Mouse (Mus musculus) limb, embryonic 11.5 days (tissue): ENCODE data around the gene Fxr2. TPM values are rescaled to one million over a fixed set of nuclear protein-coding genes. Genes with fewer than 3 reads are reported as not detected.
A peak's percentile ranks its signal among the peaks of the same experiment; 100 is the strongest.
"Not testable (repeated sequence)": the region's sequence is repeated elsewhere in the genome, so short reads cannot be mapped to it uniquely, and the experiment has no call there.

Experiments used
- ATAC-seq: fragments of 200-750 bp; cut with Nextera tagmentation; 2 replicates; pipeline ENCODE4 v1.8.0; 2017; ENCODE audit warnings: low read depth; ENCODE audit not compliant: insufficient number of reproducible peaks, low FRiP score, low TSS enrichment
- DNase-seq: peaks from one replicate; pipeline ENCODE4 v3.0.0-alpha.2; 2015; ENCODE audit warnings: low spot score
- H3K27ac ChIP-seq: fragments of 300-500 bp; sonication (generic); replicated peaks from 2 replicates; pipeline ENCODE4 v1.5.1; 2014; ENCODE audit warnings: low read depth, mild to moderate bottlenecking, low read length
- H3K27me3 ChIP-seq: fragments of 300-500 bp; sonication (generic); 2 replicates; pipeline ENCODE4 v1.6.1; 2014; ENCODE audit warnings: mild to moderate bottlenecking, low read length, mixed read lengths; ENCODE audit not compliant: control insufficient read depth, insufficient read depth
- H3K36me3 ChIP-seq: fragments of 300-500 bp; sonication (generic); 2 replicates; pipeline ENCODE4 v1.6.1; 2014; ENCODE audit warnings: mild to moderate bottlenecking, low read length, moderate library complexity, mixed read lengths; ENCODE audit not compliant: control insufficient read depth, insufficient read depth
- H3K4me1 ChIP-seq: fragments of 300-500 bp; sonication (generic); 2 replicates; pipeline ENCODE4 v1.6.1; 2014; ENCODE audit warnings: low read length, mixed read lengths; ENCODE audit not compliant: control insufficient read depth, insufficient read depth
- H3K4me2 ChIP-seq: fragments of 300-500 bp; sonication (generic); 2 replicates; pipeline ENCODE4 v1.6.1; 2014; ENCODE audit warnings: low read depth, mild to moderate bottlenecking, moderate library complexity; ENCODE audit not compliant: severe bottlenecking
- H3K4me3 ChIP-seq: fragments of 300-500 bp; sonication (generic); 2 replicates; pipeline ENCODE4 v1.5.1; 2014; ENCODE audit warnings: low read depth, low read length
- H3K9ac ChIP-seq: fragments of 300-500 bp; sonication (generic); 2 replicates; pipeline ENCODE4 v1.6.1; 2014; ENCODE audit warnings: mild to moderate bottlenecking, low read length
- H3K9me3 ChIP-seq: fragments of 300-500 bp; sonication (generic); 2 replicates; pipeline ENCODE4 v1.6.1; 2016; ENCODE audit warnings: low read length; ENCODE audit not compliant: control insufficient read depth
- WGBS: fragments of 180-500 bp; shearing (Covaris S2); extraction: QIAGEN DNeasy Blood & Tissue Kit; methylation state at CpG from one replicate; pipeline ENCODE4 v1.1.7; 2014; 5-methylcytosine and 5-hydroxymethylcytosine counted together
- microRNA counts: library from miRNA; unstranded; fragments of <30 nt; microRNA quantifications from one replicate; lab custom pipeline; 2016
- microRNA-seq: library from miRNA; unstranded; fragments of <30 nt; microRNA quantifications from one replicate; pipeline ENCODE4, GENCODE M21; 2016
- polyA plus RNA-seq: library from polyadenylated mRNA; unstranded; fragments of >200 nt; fragmentation: Nextera tagmentation; extraction: Ambion mirVana; gene quantifications from 2 replicates; pipeline ENCODE4 v1.2.1, GENCODE M21; 2014

The Fxr2 gene
- polyA plus RNA-seq, 1 experiment from 2014 or later: 37.5 TPM

DNA sequence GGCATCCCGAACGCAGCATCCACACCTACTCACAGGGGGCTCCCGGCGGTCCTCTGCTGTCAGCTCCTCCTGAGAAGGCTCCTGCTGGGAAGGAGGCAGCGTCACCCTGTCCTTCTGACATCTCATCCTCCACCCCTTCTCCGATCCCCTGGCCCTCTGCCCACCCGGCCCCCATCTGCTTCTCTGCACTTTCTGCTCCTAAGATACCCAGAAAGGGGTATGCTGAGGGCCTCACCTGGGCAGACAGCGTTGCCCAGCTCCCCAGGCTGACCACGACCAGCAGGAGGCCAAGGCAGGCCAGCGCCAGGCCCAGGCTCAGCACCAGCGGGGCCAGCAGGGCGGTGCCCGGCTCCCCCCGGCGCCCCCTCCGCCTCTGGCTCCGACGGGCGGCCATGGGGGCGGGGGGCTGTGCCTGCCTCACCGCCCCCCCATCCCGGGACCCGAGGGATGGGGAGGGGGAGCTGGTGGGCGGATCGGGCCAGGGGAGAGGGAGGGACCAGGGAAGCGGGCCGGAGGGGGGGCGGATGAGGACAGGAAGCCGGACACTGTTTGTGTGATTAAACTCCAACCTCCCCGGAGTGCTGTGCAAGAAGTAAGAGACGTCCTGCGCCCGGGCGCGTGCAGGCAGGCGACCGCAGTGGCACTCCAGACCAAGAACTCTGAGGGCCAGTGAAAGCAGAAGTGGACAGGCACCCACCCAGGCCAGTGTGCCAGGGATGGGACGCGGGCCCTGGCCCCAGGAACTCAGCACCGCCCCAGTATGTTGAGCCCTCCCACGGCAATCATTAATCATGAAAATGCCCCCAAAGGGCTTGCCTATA, 62.8 kb downstream of the Fxr2 start, which contains the start of the genes Tnfsf12 and Tnfsfm13:
Gene Tnfsf12 (minus strand): TSS at position 489 of the 821 bp plus-strand sequence.
Gene Tnfsfm13 (minus strand): TSS at position 738 of the 821 bp plus-strand sequence.
- peak within 1 kb of the TSS; percentile 15; the same call in 1 of the 2 replicates for H3K27ac ChIP-seq
- DNase-seq: peak; percentile 71
- H3K4me3 ChIP-seq: peak within 1 kb of the TSS; percentile 39
- H3K36me3 ChIP-seq: no peaks in the 10 kb centered on the region
- H3K4me2 ChIP-seq: peak within 1 kb of the TSS; percentile 88
- ATAC-seq: peak; percentile 76
- H3K9me3 ChIP-seq: no peaks in the 10 kb centered on the region
- H3K4me1 ChIP-seq: peaks cover 10% of the 10 kb centered on the region
- 2% methylated on average over 40 of the region's 41 CpGs for WGBS
- no peaks in the 10 kb centered on the region for H3K27me3 ChIP-seq
- H3K9ac ChIP-seq: peak within 1 kb of the TSS; percentile 80

DNA sequence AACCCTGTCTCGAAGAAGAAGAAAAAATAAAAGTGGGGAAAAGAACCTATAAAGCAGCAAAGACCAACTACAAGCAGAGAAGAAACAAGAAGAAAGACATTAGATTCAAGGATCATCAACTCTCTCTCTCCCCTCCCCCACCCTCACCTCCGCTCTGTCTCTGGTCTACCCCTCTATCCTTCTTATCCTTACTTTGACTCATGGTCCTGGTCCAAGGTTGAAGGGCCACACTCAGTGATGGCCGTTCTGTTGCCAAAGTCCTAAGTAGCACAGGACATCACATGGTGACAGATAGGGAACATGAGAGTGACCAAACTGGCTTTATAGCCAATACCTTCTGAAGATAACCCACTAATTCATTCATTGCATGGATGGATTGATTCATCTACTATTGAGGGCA, 64.6 kb downstream of the Fxr2 start:
- 85% methylated on average over 3 of the region's 3 CpGs for WGBS
- H3K4me1 ChIP-seq: peaks cover 10% of the 10 kb centered on the region
- H3K9ac ChIP-seq: no peak overlapping the region
- ATAC-seq (no peak), DNase-seq (no peak)
- H3K4me3 ChIP-seq: no peak overlapping the region
- H3K36me3 ChIP-seq: no peaks in the 10 kb centered on the region
- H3K27ac ChIP-seq: no peak overlapping the region
- H3K9me3 ChIP-seq: no peaks in the 10 kb centered on the region
- H3K27me3 ChIP-seq: no peaks in the 10 kb centered on the region
- no peak overlapping the region for H3K4me2 ChIP-seq

DNA sequence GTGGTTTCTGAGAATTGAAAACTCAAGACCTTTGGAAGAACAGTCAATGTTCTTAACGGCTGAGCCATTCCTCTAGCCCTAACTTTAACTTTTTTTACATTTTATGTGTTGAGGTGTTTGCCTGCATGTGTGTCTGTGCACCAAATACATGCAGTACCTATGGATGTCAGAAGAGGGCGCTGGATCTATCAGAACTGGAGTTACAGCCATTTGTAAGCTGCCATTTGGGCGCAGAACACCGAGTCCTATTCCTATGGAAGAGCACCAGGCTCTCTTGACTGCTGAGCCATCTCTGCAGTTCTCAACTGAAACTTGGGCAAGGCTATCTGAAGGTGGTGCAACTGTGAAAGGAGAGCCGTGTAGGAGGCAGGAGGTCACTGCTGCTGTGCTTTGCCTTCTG, 65.8 kb downstream of the Fxr2 start:
- H3K36me3 ChIP-seq: no peaks in the 10 kb centered on the region
- WGBS: 75% methylated on average over 5 of the region's 5 CpGs
- H3K4me3 ChIP-seq: no peak overlapping the region
- no peaks in the 10 kb centered on the region for H3K9me3 ChIP-seq
- no peaks in the 10 kb centered on the region for H3K27me3 ChIP-seq
- H3K4me1 ChIP-seq: peaks cover 10% of the 10 kb centered on the region
- H3K27ac ChIP-seq: no peak overlapping the region
- no peak overlapping the region for H3K4me2 ChIP-seq
- DNase-seq (no peak), ATAC-seq (no peak)
- H3K9ac ChIP-seq: no peak overlapping the region

DNA sequence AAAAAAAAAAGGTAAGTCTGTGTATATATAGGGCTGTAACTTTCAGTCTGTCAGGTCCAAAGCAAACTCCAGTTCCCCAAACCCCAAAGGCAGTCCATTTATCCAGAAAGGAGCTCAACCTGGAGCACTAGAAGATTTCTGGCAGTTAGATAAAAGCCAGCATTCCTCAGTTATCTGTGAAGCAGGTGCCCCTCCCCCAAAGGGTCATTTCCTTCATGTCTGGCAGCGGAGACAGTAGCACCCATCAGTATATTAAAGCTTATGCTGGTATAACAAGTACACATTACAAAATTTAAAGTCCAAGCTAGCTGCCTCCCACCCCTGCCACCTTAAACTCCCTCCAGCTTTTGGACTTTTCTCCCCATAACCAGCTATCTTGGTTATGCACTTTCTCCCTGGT, 66.8 kb downstream of the Fxr2 start:
- Histone ChIP-seq H3K36me3 (no peaks in the 10 kb centered on the region), H3K9ac (no peak overlapping the region), H3K27me3 (no peaks in the 10 kb centered on the region), H3K4me3 (no peak overlapping the region), H3K27ac (no peak overlapping the region), H3K9me3 (no peaks in the 10 kb centered on the region), H3K4me1 (peaks cover 10% of the 10 kb centered on the region), H3K4me2 (no peak overlapping the region)
- no peak for ATAC-seq
- 70% methylated on average over 1 of the region's 1 CpGs for WGBS
- no peak for DNase-seq

DNA sequence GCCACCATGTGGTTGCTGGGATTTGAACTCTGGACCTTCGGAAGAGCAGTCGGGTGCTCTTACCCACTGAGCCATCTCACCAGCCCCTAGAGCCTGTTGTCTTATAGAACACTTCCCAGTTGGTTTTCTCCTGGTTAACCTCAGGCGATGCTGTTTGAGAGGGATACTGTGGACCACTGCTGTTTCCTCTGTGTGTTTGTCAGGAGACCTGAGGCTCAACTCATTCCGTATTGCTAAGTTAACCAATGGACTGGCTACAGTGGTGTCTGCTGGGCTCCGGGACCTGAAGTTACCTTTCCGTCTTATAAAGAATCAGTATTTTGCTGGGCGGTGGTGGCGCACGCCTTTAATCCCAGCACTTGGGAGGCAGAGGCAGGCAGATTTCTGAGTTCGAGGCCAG, 70.1 kb downstream of the Fxr2 start:
- ATAC-seq, H3K4me3 ChIP-seq, H3K27me3 ChIP-seq, H3K9ac ChIP-seq, H3K4me2 ChIP-seq, H3K36me3 ChIP-seq, H3K4me1 ChIP-seq, H3K27ac ChIP-seq, DNase-seq, H3K9me3 ChIP-seq: not testable (repeated sequence)
- 94% methylated on average over 10 of the region's 10 CpGs for WGBS

MicroRNAs within 50 kb of the gene (microRNA counts, 519-probe panel; counts per million panel counts)
- microRNA mmu-miR-1934 (lab: Ali Mortazavi, UCI) (not detected), microRNA mmu-miR-467f (lab: Ali Mortazavi, UCI) (3,109 counts per million, percentile 38 among the panel's probes with 10 or more counts)

Small RNA genes lying within 50 kb of the gene (microRNA-seq; reads per million reads assigned to microRNA genes)
- 5.2 reads per million, percentile 11 among the genes with 10 or more reads in this experiment for gene Mir1934
- gene Mir467f: not detected

Other genes starting within 250 kb of the Fxr2 start
- gene Naa38, start 237.5 kb upstream of the Fxr2 start, polyA plus RNA-seq: 129 and 141 TPM in 2 replicates
- 29.2 and 37.0 TPM in 2 replicates for gene Cyb5d1, start 237.4 kb upstream of the Fxr2 start, polyA plus RNA-seq
- 22.7 and 23.6 TPM in 2 replicates for gene Tmem88, start 234.8 kb upstream of the Fxr2 start, polyA plus RNA-seq
- 42.4 and 44.5 TPM in 2 replicates for gene Kdm6b, start 219.3 kb upstream of the Fxr2 start, polyA plus RNA-seq
- gene Dnah2, start 83.9 kb upstream of the Fxr2 start, polyA plus RNA-seq: 0.87 and 1.4 TPM in 2 replicates
- gene Efnb3, start 72.8 kb upstream of the Fxr2 start, polyA plus RNA-seq: 12.9 and 14.4 TPM in 2 replicates
- 45.7 and 46.9 TPM in 2 replicates for gene Wrap53, start 52.7 kb upstream of the Fxr2 start, polyA plus RNA-seq
- gene Trp53, start 52.6 kb upstream of the Fxr2 start, polyA plus RNA-seq: 250 and 254 TPM in 2 replicates
- 4.5 and 4.9 TPM in 2 replicates for gene Atp1b2, start 27.0 kb upstream of the Fxr2 start, polyA plus RNA-seq
- not detected in 2 replicates for gene Shbg, start 15.1 kb upstream of the Fxr2 start, polyA plus RNA-seq
- 14.7 and 16.2 TPM in 2 replicates for gene Sat2, start 11.0 kb upstream of the Fxr2 start, polyA plus RNA-seq
- gene Sox15, start 22.3 kb downstream of the Fxr2 start, polyA plus RNA-seq: 0.17 TPM in 1 of 2 replicates, not detected in the other
- gene Mpdu1, start 29.7 kb downstream of the Fxr2 start, polyA plus RNA-seq: 21.0 and 41.0 TPM in 2 replicates
- 3.4 and 4.5 TPM in 2 replicates for gene Cd68, start 33.2 kb downstream of the Fxr2 start, polyA plus RNA-seq
- 759 and 892 TPM in 2 replicates for gene Eif4a1, start 39.4 kb downstream of the Fxr2 start, polyA plus RNA-seq
- 125 and 127 TPM in 2 replicates for gene Senp3, start 49.1 kb downstream of the Fxr2 start, polyA plus RNA-seq
- not detected in 2 replicates for gene Tnfsf13, start 52.8 kb downstream of the Fxr2 start, polyA plus RNA-seq
- gene Tnfsf12, start 62.9 kb downstream of the Fxr2 start, polyA plus RNA-seq: 2.6 and 3.3 TPM in 2 replicates
- 1.1 and 1.3 TPM in 2 replicates for gene Tnfsfm13, start 63.1 kb downstream of the Fxr2 start, polyA plus RNA-seq
- 64.0 and 78.3 TPM in 2 replicates for gene Polr2a, start 125.6 kb downstream of the Fxr2 start, polyA plus RNA-seq
- gene Slc35g3, start 129.0 kb downstream of the Fxr2 start, polyA plus RNA-seq: 0.09 TPM in 1 of 2 replicates, not detected in the other
- 0.96 and 1.1 TPM in 2 replicates for gene Zbtb4, start 132.9 kb downstream of the Fxr2 start, polyA plus RNA-seq
- gene Chrnb1, start 163.0 kb downstream of the Fxr2 start, polyA plus RNA-seq: 4.3 and 4.4 TPM in 2 replicates
- 0.36 and 0.67 TPM in 2 replicates for gene Fgf11, start 168.9 kb downstream of the Fxr2 start, polyA plus RNA-seq
- gene Tmem102, start 172.6 kb downstream of the Fxr2 start, polyA plus RNA-seq: 1.8 and 2.0 TPM in 2 replicates
- gene Gm39566, start 182.3 kb downstream of the Fxr2 start, polyA plus RNA-seq: not detected in 2 replicates
- gene Spem2, start 185.5 kb downstream of the Fxr2 start, polyA plus RNA-seq: not detected in 2 replicates
- gene Spem1, start 189.2 kb downstream of the Fxr2 start, polyA plus RNA-seq: 0.15 and 0.18 TPM in 2 replicates
- gene Nlgn2, start 204.8 kb downstream of the Fxr2 start, polyA plus RNA-seq: 5.8 and 6.2 TPM in 2 replicates
- 285 and 304 TPM in 2 replicates for gene Tmem256, start 205.5 kb downstream of the Fxr2 start, polyA plus RNA-seq
- gene Plscr3, start 213.4 kb downstream of the Fxr2 start, polyA plus RNA-seq: 115 TPM in 2 replicates
- 0.89 and 1.2 TPM in 2 replicates for gene Tnk1, start 225.7 kb downstream of the Fxr2 start, polyA plus RNA-seq
- gene Tmem95, start 245.0 kb downstream of the Fxr2 start, polyA plus RNA-seq: not detected in 2 replicates
- 3.7 and 4.3 TPM in 2 replicates for gene Kctd11, start 248.4 kb downstream of the Fxr2 start, polyA plus RNA-seq